Mouse (Mus musculus) neural tube, embryonic 14.5 days (tissue): ENCODE measurements around the gene Padi6. TPM values are rescaled to one million over a fixed set of nuclear protein-coding genes. Genes with fewer than 3 reads are reported as not detected.

Experiments used
- ATAC-seq: fragments of 200-750 bp; cut with Nextera tagmentation; 2 replicates; pipeline ENCODE4 v1.8.0; 2017; ENCODE audit warnings: low read depth, mild to moderate bottlenecking, moderate TSS enrichment, moderate library complexity
- H3K27ac ChIP-seq: fragments of 300-500 bp; sonication (generic); 2 replicates; pipeline ENCODE4 v1.5.1; 2014; ENCODE audit warnings: low read depth, mild to moderate bottlenecking, control low read depth, low read length, moderate library complexity, mixed read lengths
- H3K27me3 ChIP-seq: fragments of 300-500 bp; sonication (generic); 2 replicates; pipeline ENCODE4 v1.6.1; 2014; ENCODE audit warnings: low read length; ENCODE audit not compliant: control insufficient read depth, insufficient read depth
- H3K36me3 ChIP-seq: fragments of 300-500 bp; sonication (generic); 2 replicates; pipeline ENCODE4 v1.6.1; 2014; ENCODE audit warnings: low read length, mixed read lengths; ENCODE audit not compliant: control insufficient read depth, insufficient read depth
- H3K4me1 ChIP-seq: fragments of 300-500 bp; sonication (generic); 2 replicates; pipeline ENCODE4 v1.6.1; 2014; ENCODE audit warnings: low read length; ENCODE audit not compliant: control insufficient read depth, insufficient read depth
- H3K4me2 ChIP-seq: fragments of 300-500 bp; sonication (generic); 2 replicates; pipeline ENCODE4 v1.6.1; 2014; ENCODE audit warnings: mild to moderate bottlenecking, low read depth, low read length, control low read depth
- H3K4me3 ChIP-seq: fragments of 300-500 bp; sonication (generic); 2 replicates; pipeline ENCODE4 v1.5.1; 2014; ENCODE audit warnings: low read depth, low read length, control low read depth, mixed read lengths
- H3K9ac ChIP-seq: fragments of 300-500 bp; sonication (generic); replicated peaks from 2 replicates; pipeline ENCODE4 v1.6.1; 2014; ENCODE audit warnings: low read depth, mild to moderate bottlenecking, control low read depth, low read length, mixed read lengths
- H3K9me3 ChIP-seq: fragments of 300-500 bp; sonication (generic); 2 replicates; pipeline ENCODE4 v1.6.1; 2016; ENCODE audit warnings: low read length; ENCODE audit not compliant: control insufficient read depth
- WGBS: fragments of 180-500 bp; shearing (Covaris S2); extraction: QIAGEN DNeasy Blood & Tissue Kit; methylation state at CpG from one replicate; pipeline ENCODE4 v1.1.7; 2014; 5-methylcytosine and 5-hydroxymethylcytosine counted together
- polyA plus RNA-seq: library from polyadenylated mRNA; unstranded; fragments of >200 nt; fragmentation: Nextera tagmentation; extraction: Ambion mirVana; gene quantifications from 2 replicates; pipeline ENCODE4 v1.2.1, GENCODE M21; 2014

Gene Padi6
- polyA plus RNA-seq, 1 experiment from 2014 or later: 0.08 TPM

DNA sequence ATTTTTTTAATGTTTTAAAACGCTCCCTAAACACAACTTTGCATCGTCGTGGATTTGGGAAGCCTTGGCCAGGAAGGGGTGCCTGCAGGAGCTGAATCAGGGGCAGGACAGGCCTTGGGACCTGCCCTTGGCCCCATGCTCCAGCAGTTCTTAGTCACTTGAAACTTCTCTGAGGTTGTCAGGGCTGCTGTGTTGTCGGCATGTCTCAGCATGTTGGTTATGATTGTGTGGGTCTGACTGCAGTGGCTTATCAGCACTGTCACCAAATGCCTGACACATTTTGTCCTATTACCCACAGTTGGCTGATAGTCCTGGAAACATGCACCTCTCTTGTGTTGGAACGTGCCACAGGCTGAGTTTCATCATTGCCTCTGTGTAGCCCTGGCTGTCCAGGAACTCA lies 22.4 kb downstream of the Padi6 start:
- H3K4me3 ChIP-seq: no peak overlapping the region
- H3K27me3 ChIP-seq: no peaks in the 10 kb centered on the region
- peaks cover 62% of the 10 kb centered on the region for H3K36me3 ChIP-seq
- no peak for ATAC-seq
- no peaks in the 10 kb centered on the region for H3K4me1 ChIP-seq
- H3K4me2 ChIP-seq: no peak overlapping the region
- WGBS: 93% methylated on average over 5 of the region's 5 CpGs
- H3K27ac ChIP-seq: no peak overlapping the region
- no peaks in the 10 kb centered on the region for H3K9me3 ChIP-seq
- no peak overlapping the region for H3K9ac ChIP-seq

GRCm38 (mm10) chr4:140718436-140718835 lies 24.0 kb downstream of the Padi6 start:
- H3K4me2 ChIP-seq: no peak overlapping the region
- H3K4me3 ChIP-seq: no peak overlapping the region
- peaks cover 66% of the 10 kb centered on the region for H3K36me3 ChIP-seq
- H3K9me3 ChIP-seq: no peaks in the 10 kb centered on the region
- H3K27ac ChIP-seq: no peak overlapping the region
- peaks cover 4% of the 10 kb centered on the region; the same call in 1 of the 2 replicates for H3K4me1 ChIP-seq
- H3K9ac ChIP-seq: no peak overlapping the region
- no peaks in the 10 kb centered on the region for H3K27me3 ChIP-seq
- WGBS: 93% methylated on average over 9 of the region's 9 CpGs
- no peak for ATAC-seq

GRCm38 (mm10) chr4:140716994-140717393 lies 25.4 kb downstream of the Padi6 start:
- Histone ChIP-seq H3K9me3 (no peaks in the 10 kb centered on the region), H3K4me1 (peaks cover 7% of the 10 kb centered on the region; the same call in 1 of the 2 replicates), H3K4me3 (no peak overlapping the region), H3K27ac (no peak overlapping the region), H3K36me3 (peaks cover 70% of the 10 kb centered on the region), H3K4me2 (no peak overlapping the region), H3K27me3 (no peaks in the 10 kb centered on the region), H3K9ac (no peak overlapping the region)
- WGBS: 92% methylated on average over 11 of the region's 11 CpGs
- no peak for ATAC-seq

- no peak for ATAC-seq
- Histone ChIP-seq H3K4me2 (no peak overlapping the region), H3K4me3 (no peak overlapping the region), H3K36me3 (peaks cover 69% of the 10 kb centered on the region), H3K9ac (no peak overlapping the region), H3K27ac (no peak overlapping the region), H3K9me3 (no peaks in the 10 kb centered on the region), H3K27me3 (no peaks in the 10 kb centered on the region), H3K4me1 (peaks cover 7% of the 10 kb centered on the region; the same call in 1 of the 2 replicates)
- WGBS: 84% methylated on average over 5 of the region's 5 CpGs
These were observed 27.9 kb downstream of the Padi6 start for GRCm38 (mm10) chr4:140714586-140714985.

DNA sequence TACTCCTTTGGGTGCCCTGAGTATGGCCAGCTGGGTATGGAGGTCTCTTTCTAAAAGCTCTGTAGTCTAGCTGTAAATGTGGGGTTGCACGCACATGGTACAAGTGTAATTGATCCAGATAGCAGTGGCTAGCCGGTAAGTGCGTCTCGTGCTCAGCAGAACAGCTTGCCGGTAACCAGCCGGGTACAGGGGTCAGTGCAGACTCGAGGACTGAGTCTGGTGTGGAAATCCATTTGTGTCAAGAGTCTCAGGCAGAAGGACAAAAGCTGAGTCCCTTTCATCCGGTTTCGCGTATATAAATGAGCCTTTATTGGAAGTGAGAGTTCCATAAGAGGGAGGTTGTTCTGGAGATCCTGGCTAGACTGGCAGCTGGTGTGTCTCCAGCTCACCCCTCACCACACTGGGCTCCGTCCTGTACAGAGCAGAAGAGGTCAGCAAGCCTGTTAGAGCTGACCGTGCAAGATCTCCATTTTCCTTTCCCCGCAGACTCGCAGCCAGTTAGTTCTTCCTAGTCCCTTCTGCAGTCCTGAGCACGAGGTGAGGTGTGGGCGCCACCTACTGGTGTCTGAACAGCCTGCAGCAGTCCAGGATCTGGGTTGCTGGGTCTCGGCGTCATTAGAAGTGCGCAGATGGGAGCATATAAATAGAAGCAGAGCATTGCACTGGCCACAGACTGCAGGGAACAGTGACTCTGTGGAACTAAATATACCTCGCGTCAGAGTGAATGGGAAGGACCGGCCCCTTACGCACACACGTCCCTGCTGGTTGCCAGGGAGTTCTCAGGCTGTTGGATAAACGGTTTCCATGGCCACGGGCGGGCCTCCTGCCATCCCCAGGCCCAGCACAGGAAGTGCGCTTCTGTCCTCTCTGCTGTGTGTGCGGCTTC lies 28.7 kb downstream of the Padi6 start:
- no peak overlapping the region for H3K9ac ChIP-seq
- H3K4me3 ChIP-seq: no peak overlapping the region
- no peak overlapping the region for H3K4me2 ChIP-seq
- H3K27me3 ChIP-seq: no peaks in the 10 kb centered on the region
- 29% methylated on average over 29 of the region's 29 CpGs for WGBS
- peak; percentile 91 for ATAC-seq
- H3K27ac ChIP-seq: peak overlapping the region; percentile 36; the same call in 1 of the 2 replicates
- H3K9me3 ChIP-seq: no peaks in the 10 kb centered on the region
- peaks cover 7% of the 10 kb centered on the region; the same call in 1 of the 2 replicates for H3K4me1 ChIP-seq
- H3K36me3 ChIP-seq: peaks cover 70% of the 10 kb centered on the region

- peaks cover 13% of the 10 kb centered on the region; the same call in 1 of the 2 replicates for H3K4me1 ChIP-seq
- no peak overlapping the region for H3K4me2 ChIP-seq
- ATAC-seq: no peak
- no peak overlapping the region for H3K27ac ChIP-seq
- no peaks in the 10 kb centered on the region for H3K27me3 ChIP-seq
- no peak overlapping the region for H3K4me3 ChIP-seq
- H3K36me3 ChIP-seq: peaks cover 59% of the 10 kb centered on the region
- WGBS: 84% methylated on average over 5 of the region's 5 CpGs
- no peaks in the 10 kb centered on the region for H3K9me3 ChIP-seq
- no peak overlapping the region for H3K9ac ChIP-seq
These were observed 31.1 kb downstream of the Padi6 start for GRCm38 (mm10) chr4:140711360-140711759.

GRCm38 (mm10) chr4:140710781-140711180 lies 31.7 kb downstream of the Padi6 start:
- ATAC-seq: no peak
- 77% methylated on average over 10 of the region's 10 CpGs for WGBS
- no peak overlapping the region for H3K9ac ChIP-seq
- no peaks in the 10 kb centered on the region for H3K27me3 ChIP-seq
- no peak overlapping the region for H3K27ac ChIP-seq
- no peak overlapping the region for H3K4me2 ChIP-seq
- H3K9me3 ChIP-seq: no peaks in the 10 kb centered on the region
- H3K4me3 ChIP-seq: no peak overlapping the region
- H3K36me3 ChIP-seq: peaks cover 53% of the 10 kb centered on the region
- H3K4me1 ChIP-seq: peaks cover 13% of the 10 kb centered on the region; the same call in 1 of the 2 replicates

GRCm38 (mm10) chr4:140709617-140710016 lies 32.8 kb downstream of the Padi6 start:
- 85% methylated on average over 10 of the region's 10 CpGs for WGBS
- Histone ChIP-seq H3K27me3 (no peaks in the 10 kb centered on the region), H3K9ac (no peak overlapping the region), H3K4me2 (no peak overlapping the region), H3K27ac (no peak overlapping the region), H3K36me3 (peaks cover 50% of the 10 kb centered on the region), H3K9me3 (no peaks in the 10 kb centered on the region), H3K4me3 (no peak overlapping the region), H3K4me1 (peaks cover 13% of the 10 kb centered on the region)
- no peak for ATAC-seq

- no peak overlapping the region for H3K4me2 ChIP-seq
- H3K27ac ChIP-seq: no peak overlapping the region
- no peak overlapping the region for H3K9ac ChIP-seq
These were observed 33.3 kb downstream of the Padi6 start for GRCm38 (mm10) chr4:140709111-140709510.

More at GRCm38 (mm10) chr4:140709111-140709510, 33.3 kb downstream of the Padi6 start:
- Histone ChIP-seq H3K4me1 (peaks cover 14% of the 10 kb centered on the region), H3K9me3 (no peaks in the 10 kb centered on the region), H3K4me3 (no peak overlapping the region), H3K36me3 (peaks cover 46% of the 10 kb centered on the region), H3K27me3 (no peaks in the 10 kb centered on the region)
- 73% methylated on average over 7 of the region's 7 CpGs for WGBS
- ATAC-seq: no peak
